Mouse (Mus musculus) thymus, postnatal 14 days (tissue): ENCODE measurements around the gene Npsr1.

Experiments
- DNase-seq: peaks from one replicate; pipeline ENCODE4 v3.0.0; 2021

Npsr1 gene

DNA sequence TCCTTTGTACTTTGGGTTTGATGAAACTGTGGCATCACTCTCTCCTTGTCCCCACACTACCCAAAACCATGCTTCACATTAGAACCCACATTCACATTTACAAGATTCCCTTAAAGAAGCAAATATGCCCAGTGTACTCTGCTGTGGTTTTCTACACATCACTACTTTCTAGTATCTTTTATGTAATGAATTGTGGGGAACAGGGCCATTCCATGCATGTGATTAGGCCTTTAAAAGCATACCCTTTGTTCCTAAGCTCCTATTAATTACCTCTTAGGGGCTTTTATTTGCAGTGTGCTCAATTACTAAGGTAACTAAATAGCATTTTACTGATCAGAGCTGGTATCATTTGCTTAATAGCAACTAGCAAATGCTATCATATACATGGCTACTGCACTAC is 149.8 kb downstream of the Npsr1 start:
- no peak for DNase-seq

DNA sequence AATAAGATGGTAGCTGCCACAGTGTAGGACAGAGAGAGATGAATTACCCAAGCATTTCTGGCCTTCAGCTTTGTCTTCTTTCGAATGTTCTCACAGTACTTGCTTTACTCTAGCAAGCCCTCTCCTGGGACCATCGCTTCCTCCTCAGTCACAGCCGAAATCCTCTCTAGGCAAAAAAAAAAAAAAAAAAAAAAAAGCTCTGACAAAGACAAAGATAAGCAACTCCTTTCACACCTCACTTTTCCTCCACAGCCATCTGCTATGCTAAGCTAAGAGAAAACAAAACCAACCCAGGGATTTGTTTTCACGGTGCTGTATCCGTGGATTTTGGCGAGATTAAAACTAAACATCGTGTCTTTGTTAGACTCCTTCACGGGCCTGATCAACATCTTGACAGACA is 156.4 kb downstream of the Npsr1 start:
- no peak for DNase-seq

DNA sequence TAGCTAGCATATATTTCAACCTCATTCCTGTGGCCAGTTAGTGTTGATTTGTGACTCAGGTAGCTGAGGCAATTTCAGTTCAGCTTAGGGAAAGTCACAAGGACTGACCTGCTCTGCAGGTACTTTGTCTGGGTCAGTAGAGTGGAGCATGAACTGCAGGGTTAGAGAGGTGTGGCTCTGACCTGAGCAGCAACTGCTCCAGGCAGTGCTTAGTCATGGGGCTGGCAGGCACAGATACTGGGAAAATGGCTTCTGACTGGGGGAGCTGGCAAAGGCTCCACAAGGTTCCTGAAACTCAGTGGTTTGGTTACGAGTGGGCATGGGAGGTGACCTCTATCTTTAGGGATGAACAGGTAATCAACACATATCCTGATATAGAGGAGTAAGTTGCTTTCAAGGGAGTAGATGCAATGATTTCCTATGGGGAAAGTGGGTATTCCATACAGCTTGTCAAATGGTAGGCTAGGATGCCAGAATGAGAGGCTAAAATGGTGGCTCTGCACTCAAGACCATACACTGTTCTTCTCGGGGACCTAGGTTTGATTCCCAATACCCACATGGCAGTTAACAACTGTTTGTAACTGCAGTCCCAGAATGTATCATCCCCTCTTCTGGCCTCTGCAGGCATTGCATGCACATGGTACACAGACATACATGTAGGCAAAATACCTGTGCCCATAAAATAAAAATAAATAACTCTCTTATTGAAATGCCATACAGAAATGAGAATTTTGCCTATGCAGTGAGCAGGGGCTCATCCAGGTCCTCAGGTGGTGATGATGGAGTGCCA is 182.9 kb downstream of the Npsr1 start:
- DNase-seq = no peak

DNA sequence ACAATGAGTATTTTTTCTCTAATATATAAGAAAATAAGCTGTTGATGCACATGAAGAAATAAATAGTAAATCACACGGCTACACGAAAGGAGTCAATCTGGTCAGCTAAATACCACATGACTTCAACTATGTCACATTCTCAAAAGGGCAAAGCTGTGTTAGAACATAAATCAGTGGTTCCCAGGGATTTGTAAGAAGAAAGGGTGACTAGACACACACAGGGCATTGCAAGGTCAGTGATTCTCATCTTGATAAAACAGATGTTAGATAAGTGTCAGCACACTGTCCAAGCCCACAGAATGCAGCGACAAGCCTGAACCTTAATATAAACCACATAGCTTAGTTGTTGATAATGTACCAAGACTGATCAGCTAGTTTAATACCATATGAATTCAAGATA is 184.8 kb downstream of the Npsr1 start:
- no peak for DNase-seq

DNA sequence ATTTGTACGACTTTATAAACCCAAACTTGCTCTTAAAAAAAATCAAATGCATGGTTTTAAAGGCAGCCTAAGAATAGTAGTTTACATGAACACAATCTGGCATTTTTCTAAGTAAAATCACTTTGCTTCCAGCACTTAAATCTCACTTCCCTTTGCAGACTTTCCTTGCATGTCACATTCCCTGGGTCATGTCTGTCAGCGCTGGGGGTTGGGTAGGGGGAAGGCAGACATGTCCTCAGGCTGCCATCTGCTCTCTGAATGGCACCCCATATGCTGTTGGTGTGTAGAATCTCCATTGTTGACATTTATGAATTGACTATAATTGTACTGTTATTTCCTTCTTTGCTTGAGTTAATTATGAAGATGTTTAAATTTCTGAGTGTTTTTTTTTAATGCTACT is 185.3 kb downstream of the Npsr1 start:
- DNase-seq = no peak

DNA sequence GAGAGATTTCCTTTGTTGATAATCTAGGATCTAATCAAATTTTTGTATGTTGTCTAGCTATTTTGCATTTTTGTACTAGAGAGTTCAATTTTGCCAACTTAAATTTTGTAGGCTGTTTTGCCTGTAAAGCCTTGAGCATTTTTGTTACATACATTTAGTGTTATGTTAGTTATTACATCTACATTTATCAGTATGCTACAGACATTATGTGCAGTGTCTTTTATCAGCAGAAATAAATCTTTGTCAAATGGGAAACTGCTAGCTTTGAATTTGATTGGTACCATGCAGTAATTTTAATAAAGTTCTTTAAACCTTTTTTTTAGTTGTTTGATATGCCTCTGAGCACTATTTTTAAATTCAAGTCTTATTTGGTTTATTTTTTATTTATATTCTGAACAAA is 185.7 kb downstream of the Npsr1 start:
- DNase-seq = no peak

DNA sequence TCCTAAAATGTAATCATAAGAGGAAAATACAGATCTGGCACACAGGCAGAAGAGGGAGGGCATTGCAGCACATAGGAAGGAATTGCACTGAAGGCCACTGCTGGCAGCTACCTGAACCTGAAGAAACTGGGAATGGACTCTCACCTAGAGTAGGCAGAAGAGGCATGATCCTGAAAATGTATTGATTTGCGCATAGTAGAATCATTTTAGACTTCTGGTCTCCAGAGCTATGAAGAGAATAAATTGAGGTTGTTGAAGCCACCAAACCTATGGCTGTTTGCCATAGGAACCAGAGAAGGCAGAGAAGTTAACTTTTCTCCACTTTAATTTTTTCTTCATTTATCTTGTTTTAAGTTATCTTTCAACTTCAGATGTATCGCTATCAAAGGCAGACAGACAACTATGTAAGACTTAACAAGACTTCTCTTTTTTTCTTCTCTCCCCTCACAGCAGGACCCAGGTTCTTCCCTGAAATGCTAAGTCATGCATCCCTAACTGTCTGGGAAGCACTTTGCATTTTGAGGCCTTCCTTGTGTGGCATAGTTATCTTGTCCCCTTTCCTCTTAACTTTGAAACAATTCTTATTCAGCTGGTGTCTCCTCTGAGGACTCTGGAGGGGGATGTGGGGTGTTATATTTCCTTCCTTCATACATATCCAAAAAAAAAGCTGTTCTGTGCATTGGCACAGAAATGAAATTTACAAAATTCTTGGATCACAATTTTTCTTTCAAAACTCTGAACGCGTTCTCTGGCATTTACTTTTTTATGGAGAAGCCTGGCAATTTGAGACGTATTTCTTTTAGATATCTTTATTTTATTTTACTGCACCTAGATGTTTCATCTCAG is 186.7 kb downstream of the Npsr1 start:
- no peak for DNase-seq

DNA sequence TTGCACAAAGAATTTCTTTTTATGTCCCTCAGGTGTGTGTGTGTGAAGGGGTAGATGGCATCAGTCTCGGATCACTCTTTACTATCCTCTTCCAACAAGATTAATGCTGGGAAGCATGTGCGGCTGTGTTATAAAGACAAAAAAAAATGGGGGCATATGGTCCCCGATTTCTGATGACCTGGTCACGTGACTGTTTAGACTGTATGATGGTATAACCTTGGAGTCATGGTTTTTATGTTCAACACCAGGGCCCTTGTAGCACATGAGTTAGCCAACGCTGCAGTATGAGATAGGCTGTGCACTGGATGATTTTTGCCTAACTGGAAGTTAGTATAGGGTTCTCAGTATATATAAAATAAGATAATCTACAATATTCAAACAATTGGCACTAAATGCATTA is 187.6 kb downstream of the Npsr1 start:
- DNase-seq = no peak

DNA sequence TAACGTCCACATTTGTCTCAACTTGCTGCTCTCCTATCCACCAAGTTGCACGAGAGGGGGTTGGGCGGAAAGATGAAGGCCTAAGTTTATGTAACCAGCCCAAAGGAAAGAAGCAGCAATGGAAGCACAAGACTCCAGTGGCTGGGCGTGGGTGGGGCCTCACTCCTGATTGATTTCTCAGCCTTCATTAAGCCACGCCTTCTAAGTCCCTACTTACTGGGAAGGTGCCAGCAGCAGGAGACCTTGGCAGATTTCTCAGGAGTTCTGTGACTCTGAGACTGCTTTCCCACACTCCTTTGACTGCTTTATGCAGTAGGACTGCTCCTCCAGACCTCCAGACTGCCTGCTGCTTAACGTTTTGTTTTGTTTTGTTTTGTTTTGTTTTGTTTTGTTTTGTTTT is 193.6 kb downstream of the Npsr1 start:
- no peak for DNase-seq

DNA sequence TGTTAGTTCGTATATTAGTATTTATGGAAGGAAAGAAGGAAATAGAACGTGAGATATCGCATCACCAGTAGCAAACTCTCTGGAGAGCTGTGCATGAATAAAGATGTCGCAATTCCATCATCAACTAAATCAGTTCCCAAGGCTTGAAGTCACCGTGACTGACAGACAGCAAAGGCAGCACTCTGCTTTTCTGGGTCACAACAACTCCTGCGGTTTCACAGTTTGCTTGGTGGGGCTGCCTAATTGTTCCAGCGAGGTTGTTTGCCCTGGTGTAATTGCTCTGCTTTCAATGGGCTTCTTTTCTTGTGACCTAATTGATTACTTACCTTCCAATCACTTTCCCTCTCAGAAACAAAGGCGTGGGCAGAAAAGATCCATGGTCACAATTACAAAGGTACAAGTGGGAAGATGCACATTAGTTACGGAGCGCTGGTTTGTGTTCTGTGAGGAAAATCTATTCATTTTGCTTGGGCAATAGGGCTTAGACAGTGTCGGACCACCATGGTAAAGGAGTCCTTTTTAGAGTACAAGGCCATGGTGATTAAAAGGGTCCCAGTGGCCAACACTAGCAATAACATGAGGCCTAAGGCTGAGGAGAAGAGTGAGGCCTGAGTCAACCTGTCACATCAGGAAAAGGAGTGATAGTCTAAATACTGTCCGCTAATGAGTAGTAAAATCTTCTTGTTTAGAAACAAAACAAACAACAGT is 195.6 kb downstream of the Npsr1 start:
- DNase-seq = no peak

DNA sequence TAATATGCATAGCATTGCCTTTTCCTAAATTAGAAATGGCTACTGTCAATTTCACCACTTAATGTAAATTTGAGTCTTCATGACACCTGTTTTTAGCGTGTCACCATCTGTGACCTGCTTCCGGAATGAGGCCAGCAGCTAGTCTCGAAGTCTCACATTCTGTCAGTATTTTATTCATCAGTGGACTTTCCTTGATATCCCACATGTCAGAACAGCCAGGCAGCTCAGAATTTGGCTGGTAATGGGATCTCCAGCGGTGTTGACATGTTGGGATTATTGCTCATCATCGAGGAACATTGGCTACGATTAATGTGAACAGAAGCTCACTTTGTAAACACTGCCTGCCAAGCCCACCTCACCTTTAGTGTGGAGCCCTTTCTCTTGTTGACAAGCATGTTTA is 205.1 kb downstream of the Npsr1 start:
- no peak for DNase-seq

DNA sequence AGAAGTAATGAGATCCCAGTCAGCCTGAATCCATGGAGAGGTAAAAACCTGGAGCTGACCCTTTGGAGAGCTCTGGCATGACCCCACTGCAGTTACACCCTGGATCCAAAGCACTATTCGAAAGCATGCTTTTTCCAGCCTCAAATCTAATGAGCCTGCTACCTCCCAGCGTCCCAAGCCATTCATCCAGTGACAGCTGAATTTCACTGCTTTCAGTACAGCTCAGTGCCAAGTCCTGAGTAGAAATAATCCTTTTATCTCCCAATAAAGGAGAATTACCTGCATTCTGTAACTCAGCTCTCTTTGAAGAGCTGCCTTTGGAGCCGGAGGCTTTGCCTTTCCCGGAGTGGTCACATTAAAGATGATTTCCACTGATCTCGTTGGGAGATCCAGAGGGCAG is 209.2 kb downstream of the Npsr1 start:
- no peak for DNase-seq

DNA sequence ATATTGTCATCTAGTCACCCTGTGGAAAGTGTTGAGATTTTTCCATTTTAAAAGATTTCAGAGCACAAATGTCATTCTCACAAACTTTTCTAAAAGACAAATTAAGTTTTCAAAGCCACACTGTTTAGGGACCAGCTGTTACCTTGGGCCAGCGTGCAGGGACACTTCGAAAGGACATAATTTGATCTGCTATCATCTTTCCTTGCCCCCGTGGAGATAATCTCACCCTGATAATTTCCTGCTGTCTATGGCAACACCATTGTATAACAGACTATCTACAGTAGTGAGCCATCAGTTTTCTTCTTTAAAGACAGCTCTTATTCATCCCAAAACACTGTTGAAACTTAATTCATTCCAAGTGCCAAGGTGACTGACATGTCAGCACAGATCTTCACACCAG is 209.6 kb downstream of the Npsr1 start:
- DNase-seq = no peak

DNA sequence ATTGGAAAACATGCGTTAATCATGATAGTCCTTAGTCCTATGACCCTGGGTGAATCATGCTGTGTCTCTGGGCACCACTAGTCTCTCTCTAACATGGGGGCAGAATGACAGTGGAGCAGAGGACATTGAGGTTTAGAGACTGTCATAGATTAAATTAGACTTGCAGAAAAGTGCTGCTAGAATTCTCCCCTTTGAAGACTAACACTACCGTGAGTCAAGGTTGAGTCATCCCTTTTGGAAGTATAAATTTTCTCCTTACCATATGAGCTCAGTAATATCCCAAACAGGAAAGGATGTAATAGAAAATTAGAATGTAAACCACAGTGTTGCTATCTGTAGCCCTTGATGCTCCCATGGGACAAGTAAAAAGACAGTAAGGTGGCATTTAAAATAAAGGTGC is 218.0 kb downstream of the Npsr1 start:
- no peak for DNase-seq

DNA sequence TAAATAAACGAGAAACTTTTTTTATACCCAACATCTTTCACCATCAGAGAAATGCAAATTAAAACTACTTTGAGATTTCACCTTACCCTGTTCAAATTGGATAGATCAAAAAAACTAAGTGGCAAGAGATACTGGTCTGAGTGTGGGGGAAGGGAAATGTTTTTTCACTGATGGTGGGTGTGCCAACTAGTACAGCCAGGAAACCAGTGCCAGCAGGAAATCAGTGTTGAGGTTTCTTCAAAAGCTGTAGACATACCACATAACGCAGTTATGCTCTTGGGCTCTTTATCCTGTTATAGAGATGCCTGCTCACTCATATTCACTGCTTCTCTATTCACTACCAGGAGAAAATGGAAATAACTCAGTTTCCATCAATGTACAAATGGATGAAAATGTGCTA is 233.9 kb downstream of the Npsr1 start:
- DNase-seq = no peak

DNA sequence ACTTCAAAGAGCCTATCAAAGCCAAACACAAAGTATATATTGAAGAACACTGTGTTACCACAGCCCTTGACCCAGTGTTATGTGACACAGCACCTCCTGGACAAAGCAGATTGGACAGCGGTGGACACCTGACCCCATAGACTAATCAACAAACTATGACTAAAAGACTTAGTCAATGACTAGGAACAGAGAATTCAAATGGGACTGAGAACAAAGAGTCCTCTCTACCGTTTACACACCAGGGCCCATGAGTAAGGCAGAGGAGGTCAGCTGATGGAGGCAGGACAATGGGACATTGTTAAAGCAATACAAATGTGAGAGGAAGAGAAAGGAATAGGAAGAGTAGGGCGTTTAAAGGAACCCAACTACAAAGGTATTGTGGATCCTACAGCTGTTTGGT is 243.5 kb downstream of the Npsr1 start:
- DNase-seq = no peak

DNA sequence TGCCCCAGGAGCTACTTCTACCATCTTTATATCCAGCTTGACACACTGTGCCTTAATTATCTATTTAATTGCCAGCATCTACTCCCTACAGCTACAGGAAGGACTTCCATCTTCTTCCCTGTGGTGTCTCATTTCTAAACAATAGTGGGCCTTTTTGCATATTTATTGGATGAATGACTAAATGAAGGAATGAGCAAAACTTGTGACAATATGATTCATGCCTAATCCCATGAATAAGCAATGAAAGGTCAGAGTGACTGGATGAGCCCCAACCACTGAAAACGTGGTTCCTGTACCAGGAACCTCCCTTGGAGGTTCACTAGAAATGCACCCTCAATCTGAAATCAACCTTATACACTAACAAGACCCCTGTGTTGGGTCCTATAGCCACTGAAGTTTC is 249.2 kb downstream of the Npsr1 start:
- no peak for DNase-seq

DNA sequence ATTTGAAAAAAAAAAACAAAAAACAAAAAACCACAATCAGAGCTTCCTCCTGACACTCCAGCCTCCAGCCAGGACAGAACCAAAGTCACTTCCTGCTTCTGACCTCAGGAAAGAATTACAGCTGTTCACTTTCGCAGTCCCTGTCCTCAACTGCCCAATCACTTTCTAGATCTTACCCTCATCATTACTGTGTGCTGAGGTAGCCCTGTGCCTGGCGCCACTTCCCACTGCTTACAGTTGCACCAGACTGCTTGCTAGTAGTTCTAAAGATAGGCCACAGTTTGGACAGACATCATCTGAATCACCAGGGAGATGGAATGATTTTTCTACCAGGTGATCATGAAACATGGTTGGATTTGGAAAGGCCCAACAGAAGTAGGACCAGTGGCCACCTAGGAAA is 251.7 kb downstream of the Npsr1 start:
- no peak for DNase-seq

DNA sequence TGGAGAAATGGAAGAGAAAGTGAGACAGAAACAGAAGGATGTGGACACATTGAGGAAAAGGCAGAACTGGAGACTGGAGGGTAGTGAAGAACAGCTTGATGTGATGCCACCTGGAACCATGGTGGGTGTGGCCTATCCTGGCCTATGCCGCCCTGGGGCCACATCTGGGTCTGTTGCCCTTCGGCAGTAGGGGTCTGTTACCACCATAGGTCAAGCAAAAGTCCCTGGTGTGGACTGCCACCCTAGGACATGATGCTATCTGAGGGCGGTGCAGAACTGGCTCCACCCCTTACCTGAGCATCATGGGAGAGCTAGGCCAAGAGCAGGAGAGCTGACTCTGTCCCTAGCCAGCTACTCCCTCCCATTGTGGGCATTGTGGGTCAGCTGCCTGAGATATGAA is 253.6 kb downstream of the Npsr1 start:
- no peak for DNase-seq
